Mouse (Mus musculus): Measurements from ENCODE around the gene Akap14.

DNA sequence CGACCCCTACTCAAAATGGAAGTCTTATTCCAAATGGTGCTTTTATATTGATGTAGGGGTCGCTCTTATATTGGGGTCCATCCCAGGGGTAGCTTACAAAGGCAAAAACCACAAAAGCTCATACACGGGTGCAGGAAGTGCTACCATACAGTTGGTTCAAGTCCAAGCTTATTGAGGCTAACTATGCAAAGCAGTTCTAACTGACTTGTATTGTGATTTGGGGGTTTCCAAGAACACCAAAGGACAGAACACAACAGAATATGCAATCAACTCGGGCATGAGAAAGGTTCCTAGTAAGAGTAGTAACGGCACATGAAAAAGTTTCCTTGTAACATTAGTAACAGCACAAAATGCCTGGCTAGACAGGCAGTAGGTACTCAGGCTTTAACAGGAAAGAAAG is 48.4 kb downstream of the Akap14 start:
- no peak for TF ChIP-seq GATA1 (IDR thresholded peaks at IDR 0.05; ENCODE audit: borderline replicate concordance, low read length)
- no peak for TF ChIP-seq FLI1 (IDR thresholded peaks at IDR 0.05; ENCODE audit: low read length)
